Mouse (Mus musculus): ENCODE results near the gene Gm16223.

DNA sequence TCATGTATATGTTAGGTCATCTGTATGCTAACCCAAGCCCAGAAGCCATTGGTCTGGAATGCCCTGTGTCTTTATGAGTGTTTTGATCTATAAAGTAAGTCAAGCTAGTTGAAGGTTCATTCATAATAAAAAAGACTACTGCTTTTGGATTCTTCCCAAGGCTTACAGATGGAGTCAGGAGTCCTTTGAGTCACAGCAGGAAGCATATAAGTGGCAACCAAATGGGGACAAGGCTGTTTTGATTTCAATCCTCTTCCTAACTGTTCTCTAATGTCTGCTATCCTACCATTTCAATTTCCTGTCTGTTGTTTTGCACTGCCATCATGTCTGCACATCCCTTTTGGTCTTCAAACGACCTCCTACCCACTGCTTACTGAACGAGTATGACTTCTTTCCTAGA is 2.7 kb upstream of the Gm16223 start:
- no peak for TF ChIP-seq CTCF (IDR thresholded peaks at IDR 0.05; ENCODE audit: extremely low read depth, insufficient read length, insufficient replicate concordance, low read depth, low read length)
- TF ChIP-seq POLR2A (IDR thresholded peaks at IDR 0.05; ENCODE audit: low read depth, low read length), result no peak
